Mouse (Mus musculus): ENCODE measurements around the gene Apof. TPM values are rescaled to one million over a fixed set of nuclear protein-coding genes. Genes with fewer than 3 reads are reported as not detected.
"Not testable (repeated sequence)": the region's sequence is repeated elsewhere in the genome, so short reads cannot be mapped to it uniquely, and the experiment has no call there.

Apof gene
- polyA plus RNA-seq, 1 experiment from 2014 or later = 0.49 TPM

- WGBS (ENCODE audit: insufficient replicate concordance) = 78% methylated on average over 6 of the region's 6 CpGs
- no peak overlapping the region for H3K4me2 ChIP-seq
- ATAC-seq (replicated peaks; ENCODE audit: insufficient number of reproducible peaks, low FRiP score, low TSS enrichment) = no peak
Observed at GRCm38 (mm10) chr10:128280943-128281342, 12.5 kb downstream of the Apof start.

GRCm38 (mm10) chr10:128281682-128282081, 13.2 kb downstream of the Apof start:
- H3K36me3 ChIP-seq (ENCODE audit: control insufficient read depth, insufficient read depth, low read length) = peaks cover 12% of the 10 kb centered on the region
- WGBS (ENCODE audit: insufficient replicate concordance) = 88% methylated on average over 14 of the region's 14 CpGs
- no peak overlapping the region for H3K4me2 ChIP-seq

More at GRCm38 (mm10) chr10:128280943-128281342, 12.5 kb downstream of the Apof start:
- H3K9me3 ChIP-seq (replicated peaks; ENCODE audit: control insufficient read depth, low read length) = no peaks in the 10 kb centered on the region
- no peak overlapping the region for H3K4me3 ChIP-seq (ENCODE audit: low read depth, low read length)
- no peak overlapping the region for H3K27ac ChIP-seq (ENCODE audit: low read depth, low read length)
- peaks cover 12% of the 10 kb centered on the region for H3K36me3 ChIP-seq (ENCODE audit: control insufficient read depth, insufficient read depth, low read length)
- no peaks in the 10 kb centered on the region for H3K4me1 ChIP-seq (ENCODE audit: control insufficient read depth, insufficient read depth, low read length)
- no peak overlapping the region for H3K9ac ChIP-seq (ENCODE audit: low read depth, low read length)
- no peaks in the 10 kb centered on the region for H3K27me3 ChIP-seq (ENCODE audit: control insufficient read depth, insufficient read depth, low read length)

DNA sequence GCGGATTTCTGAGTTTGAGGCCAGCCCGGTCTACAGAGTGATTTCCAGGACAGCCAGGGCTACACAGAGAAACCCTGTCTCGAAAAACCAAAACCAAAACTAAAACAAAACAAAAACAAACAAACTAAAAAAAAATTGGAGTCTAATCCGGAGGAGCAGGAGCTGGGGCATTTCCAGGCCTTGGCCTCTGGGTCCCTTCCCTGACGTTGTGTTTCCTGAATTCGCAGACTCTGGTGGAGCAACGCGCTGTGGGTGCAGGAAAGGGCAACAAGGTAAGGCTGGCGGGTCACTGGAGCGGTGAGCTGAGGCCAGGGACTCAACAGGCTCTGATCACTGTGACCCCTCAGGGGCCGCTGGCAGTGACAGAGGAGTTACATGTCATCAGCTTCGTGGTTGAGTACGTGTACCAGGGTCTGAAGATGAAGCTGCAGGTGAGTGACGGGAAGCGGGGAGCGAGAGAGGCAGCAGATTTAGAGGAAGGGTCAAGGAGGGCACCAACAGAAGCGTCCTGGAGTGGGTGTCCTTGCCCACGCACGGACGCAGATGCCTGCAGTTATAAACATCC, 14.5 kb downstream of the Apof start:
- Histone ChIP-seq H3K27ac (ENCODE audit: low read depth, low read length) (no peak overlapping the region), H3K9me3 (replicated peaks; ENCODE audit: control insufficient read depth, low read length) (no peaks in the 10 kb centered on the region), H3K9ac (ENCODE audit: low read depth, low read length) (no peak overlapping the region), H3K4me2 (no peak overlapping the region), H3K27me3 (ENCODE audit: control insufficient read depth, insufficient read depth, low read length) (no peaks in the 10 kb centered on the region), H3K4me3 (ENCODE audit: low read depth, low read length) (no peak overlapping the region), H3K36me3 (ENCODE audit: control insufficient read depth, insufficient read depth, low read length) (peaks cover 17% of the 10 kb centered on the region), H3K4me1 (ENCODE audit: control insufficient read depth, insufficient read depth, low read length) (no peaks in the 10 kb centered on the region)
- no peak for ATAC-seq (replicated peaks; ENCODE audit: insufficient number of reproducible peaks, low FRiP score, low TSS enrichment)
- WGBS (ENCODE audit: insufficient replicate concordance) = 83% methylated on average over 20 of the region's 20 CpGs

More at GRCm38 (mm10) chr10:128281682-128282081, 13.2 kb downstream of the Apof start:
- H3K4me3 ChIP-seq (ENCODE audit: low read depth, low read length) = no peak overlapping the region
- no peak for ATAC-seq (replicated peaks; ENCODE audit: insufficient number of reproducible peaks, low FRiP score, low TSS enrichment)
- no peak overlapping the region for H3K9ac ChIP-seq (ENCODE audit: low read depth, low read length)
- no peaks in the 10 kb centered on the region for H3K27me3 ChIP-seq (ENCODE audit: control insufficient read depth, insufficient read depth, low read length)
- H3K27ac ChIP-seq (ENCODE audit: low read depth, low read length) = no peak overlapping the region
- no peaks in the 10 kb centered on the region for H3K9me3 ChIP-seq (replicated peaks; ENCODE audit: control insufficient read depth, low read length)
- no peaks in the 10 kb centered on the region for H3K4me1 ChIP-seq (ENCODE audit: control insufficient read depth, insufficient read depth, low read length)

GRCm38 (mm10) chr10:128283604-128284579, 15.4 kb downstream of the Apof start:
- Histone ChIP-seq H3K4me1 (ENCODE audit: control insufficient read depth, insufficient read depth, low read length) (no peaks in the 10 kb centered on the region), H3K36me3 (ENCODE audit: control insufficient read depth, insufficient read depth, low read length) (peaks cover 17% of the 10 kb centered on the region), H3K27ac (ENCODE audit: low read depth, low read length) (no peak overlapping the region), H3K27me3 (ENCODE audit: control insufficient read depth, insufficient read depth, low read length) (no peaks in the 10 kb centered on the region), H3K4me2 (no peak overlapping the region), H3K4me3 (ENCODE audit: low read depth, low read length) (no peak overlapping the region), H3K9ac (ENCODE audit: low read depth, low read length) (no peak overlapping the region), H3K9me3 (replicated peaks; ENCODE audit: control insufficient read depth, low read length) (no peaks in the 10 kb centered on the region)
- no peak for ATAC-seq (replicated peaks; ENCODE audit: insufficient number of reproducible peaks, low FRiP score, low TSS enrichment)
- 62% methylated on average over 31 of the region's 31 CpGs for WGBS (ENCODE audit: insufficient replicate concordance)

- H3K4me3 ChIP-seq (ENCODE audit: low read depth, low read length); H3K9ac ChIP-seq (ENCODE audit: low read depth, low read length); H3K4me2 ChIP-seq; H3K36me3 ChIP-seq (ENCODE audit: control insufficient read depth, insufficient read depth, low read length); H3K9me3 ChIP-seq (replicated peaks; ENCODE audit: control insufficient read depth, low read length); H3K27me3 ChIP-seq (ENCODE audit: control insufficient read depth, insufficient read depth, low read length); H3K4me1 ChIP-seq (ENCODE audit: control insufficient read depth, insufficient read depth, low read length); ATAC-seq (replicated peaks; ENCODE audit: insufficient number of reproducible peaks, low FRiP score, low TSS enrichment); H3K27ac ChIP-seq (ENCODE audit: low read depth, low read length): not testable (repeated sequence)
- WGBS (ENCODE audit: insufficient replicate concordance) = 60% methylated on average over 1 of the region's 1 CpGs
Observed at GRCm38 (mm10) chr10:128290594-128290993, 22.1 kb downstream of the Apof start.

GRCm38 (mm10) chr10:128296370-128297090, 28.1 kb downstream of the Apof start:
- no peaks in the 10 kb centered on the region for H3K27me3 ChIP-seq (ENCODE audit: control insufficient read depth, insufficient read depth, low read length)
- H3K9ac ChIP-seq (ENCODE audit: low read depth, low read length) = 0 out of 2 replicates have a peak overlapping the region, but pooled peaks have one; percentile 10
- H3K9me3 ChIP-seq (replicated peaks; ENCODE audit: control insufficient read depth, low read length) = no peaks in the 10 kb centered on the region
- H3K36me3 ChIP-seq (ENCODE audit: control insufficient read depth, insufficient read depth, low read length) = 0 out of 2 replicates have a peak, but pooled peaks cover 4% of the 10 kb centered on the region
- no peak overlapping the region for H3K27ac ChIP-seq (ENCODE audit: low read depth, low read length)
- 68% methylated on average over 13 of the region's 13 CpGs for WGBS (ENCODE audit: insufficient replicate concordance)
- ATAC-seq (replicated peaks; ENCODE audit: insufficient number of reproducible peaks, low FRiP score, low TSS enrichment) = no peak
- peaks cover 13% of the 10 kb centered on the region for H3K4me1 ChIP-seq (ENCODE audit: control insufficient read depth, insufficient read depth, low read length)
- H3K4me2 ChIP-seq = no peak overlapping the region
- H3K4me3 ChIP-seq (ENCODE audit: low read depth, low read length) = no peak overlapping the region

- Histone ChIP-seq H3K9me3 (replicated peaks; ENCODE audit: control insufficient read depth, low read length) (no peaks in the 10 kb centered on the region), H3K9ac (ENCODE audit: low read depth, low read length) (no peak overlapping the region), H3K36me3 (ENCODE audit: control insufficient read depth, insufficient read depth, low read length) (no peaks in the 10 kb centered on the region), H3K27ac (ENCODE audit: low read depth, low read length) (peak overlapping the region; percentile 75), H3K27me3 (ENCODE audit: control insufficient read depth, insufficient read depth, low read length) (no peaks in the 10 kb centered on the region), H3K4me1 (ENCODE audit: control insufficient read depth, insufficient read depth, low read length) (peaks cover 13% of the 10 kb centered on the region), H3K4me2 (peak overlapping the region; percentile 27; the same call in 1 of the 2 replicates), H3K4me3 (ENCODE audit: low read depth, low read length) (no peak overlapping the region)
- WGBS (ENCODE audit: insufficient replicate concordance) = 60% methylated on average over 4 of the region's 4 CpGs
- ATAC-seq (replicated peaks; ENCODE audit: insufficient number of reproducible peaks, low FRiP score, low TSS enrichment) = no peak
Observed at GRCm38 (mm10) chr10:128297221-128297620, 28.8 kb downstream of the Apof start.

DNA sequence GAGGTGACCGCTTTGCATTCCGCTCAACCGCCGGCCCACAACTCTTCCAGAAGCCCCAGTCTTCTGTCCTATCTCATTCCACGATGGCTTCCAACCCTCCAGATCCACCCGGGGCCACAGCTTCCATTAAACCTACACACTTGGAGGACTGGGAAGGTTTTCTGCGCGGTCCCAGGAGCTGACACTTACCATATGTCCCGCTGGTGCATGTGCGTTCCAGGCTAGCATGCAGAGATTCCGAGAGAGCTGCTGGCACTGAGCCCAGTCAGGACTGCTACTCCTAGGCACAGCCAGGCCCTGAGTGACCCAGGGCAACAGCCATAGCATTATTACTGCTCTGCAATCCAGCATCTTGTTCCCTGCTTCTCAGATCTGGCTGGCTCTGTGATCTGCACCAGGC, 29.2 kb downstream of the Apof start:
- Histone ChIP-seq H3K27ac (ENCODE audit: low read depth, low read length) (peak overlapping the region; percentile 75), H3K4me2 (peak overlapping the region; percentile 27; the same call in 1 of the 2 replicates), H3K4me3 (ENCODE audit: low read depth, low read length) (no peak overlapping the region)

More for the DNA sequence above, 29.2 kb downstream of the Apof start:
- WGBS (ENCODE audit: insufficient replicate concordance) = 58% methylated on average over 11 of the region's 11 CpGs
- Histone ChIP-seq H3K9me3 (replicated peaks; ENCODE audit: control insufficient read depth, low read length) (no peaks in the 10 kb centered on the region), H3K36me3 (ENCODE audit: control insufficient read depth, insufficient read depth, low read length) (no peaks in the 10 kb centered on the region), H3K9ac (ENCODE audit: low read depth, low read length) (0 out of 2 replicates have a peak overlapping the region, but pooled peaks have one; percentile 22), H3K4me1 (ENCODE audit: control insufficient read depth, insufficient read depth, low read length) (peaks cover 17% of the 10 kb centered on the region), H3K27me3 (ENCODE audit: control insufficient read depth, insufficient read depth, low read length) (no peaks in the 10 kb centered on the region)
- ATAC-seq (replicated peaks; ENCODE audit: insufficient number of reproducible peaks, low FRiP score, low TSS enrichment) = peak; percentile 62; the same call in 1 of the 2 replicates

Measured in heart, embryonic 11.5 days (tissue).